Mouse (Mus musculus) heart, embryonic 15.5 days (tissue): ENCODE results near the gene Dnal4. TPM values are rescaled to one million over a fixed set of nuclear protein-coding genes. Genes with fewer than 3 reads are reported as not detected.
"Not testable (repeated sequence)": the region's sequence is repeated elsewhere in the genome, so short reads cannot be mapped to it uniquely, and the experiment has no call there.

ENCODE experiments used
- ATAC-seq: fragments of 200-750 bp; cut with Nextera tagmentation; replicated peaks from 2 replicates; pipeline ENCODE4 v1.8.0; 2017; ENCODE audit warnings: low read depth, moderate TSS enrichment; ENCODE audit not compliant: insufficient number of reproducible peaks, insufficient read depth, low FRiP score
- H3K27ac ChIP-seq: fragments of 300-500 bp; sonication (generic); 2 replicates; pipeline ENCODE4 v1.5.1; 2015; ENCODE audit warnings: mild to moderate bottlenecking, inconsistent platforms
- H3K27me3 ChIP-seq: fragments of 300-500 bp; sonication (generic); 2 replicates; pipeline ENCODE4 v1.6.1; 2015; ENCODE audit warnings: inconsistent platforms
- H3K36me3 ChIP-seq: fragments of 300-500 bp; sonication (generic); 2 replicates; pipeline ENCODE4 v1.6.1; 2015; ENCODE audit warnings: mild to moderate bottlenecking, inconsistent platforms
- H3K4me1 ChIP-seq: fragments of 300-500 bp; sonication (generic); replicated peaks from 2 replicates; pipeline ENCODE4 v1.6.1; 2015; ENCODE audit warnings: inconsistent platforms
- H3K4me2 ChIP-seq: fragments of 300-500 bp; sonication (generic); 2 replicates; pipeline ENCODE4 v1.6.1; 2015; ENCODE audit warnings: inconsistent platforms, mild to moderate bottlenecking, moderate library complexity
- H3K4me3 ChIP-seq: fragments of 300-500 bp; sonication (generic); 2 replicates; pipeline ENCODE4 v1.5.1; 2015; ENCODE audit warnings: mild to moderate bottlenecking, inconsistent platforms
- H3K9ac ChIP-seq: fragments of 300-500 bp; sonication (generic); 2 replicates; pipeline ENCODE4 v1.6.1; 2015; ENCODE audit warnings: mild to moderate bottlenecking, inconsistent platforms
- H3K9me3 ChIP-seq: fragments of 300-500 bp; sonication (generic); replicated peaks from 2 replicates; pipeline ENCODE4 v1.6.1; 2016; ENCODE audit warnings: inconsistent platforms
- WGBS: fragments of 180-500 bp; shearing (Covaris S2); methylation state at CpG from one replicate; pipeline ENCODE4 v1.1.7; 2015; ENCODE audit warnings: mixed read lengths; 5-methylcytosine and 5-hydroxymethylcytosine counted together
- polyA plus RNA-seq: library from polyadenylated mRNA; unstranded; fragments of >200 nt; fragmentation: Nextera tagmentation; extraction: Ambion mirVana; gene quantifications from 2 replicates; pipeline ENCODE4 v1.2.1, GENCODE M21; 2015

Dnal4 gene
- polyA plus RNA-seq = 37.2 and 46.0 TPM in 2 replicates

- H3K27ac ChIP-seq = no peak within 1 kb of the TSS
- H3K4me2 ChIP-seq = no peak within 1 kb of the TSS
- H3K9ac ChIP-seq = no peak within 1 kb of the TSS
- ATAC-seq = no peak
- H3K36me3 ChIP-seq = no peaks in the 10 kb centered on the region
- peaks cover 12% of the 10 kb centered on the region for H3K4me1 ChIP-seq
- no peak within 1 kb of the TSS for H3K4me3 ChIP-seq
- H3K27me3 ChIP-seq = peaks cover 7% of the 10 kb centered on the region; the same call in 1 of the 2 replicates
- no peaks in the 10 kb centered on the region for H3K9me3 ChIP-seq
These were observed at the start of gene Dnal4 for GRCm38 (mm10) chr15:79777749-79778148. Gene Dnal4 (minus strand): TSS chr15:79777849.

- H3K9me3 ChIP-seq = no peaks in the 10 kb centered on the region
- H3K9ac ChIP-seq = no peak overlapping the region
- no peak overlapping the region for H3K27ac ChIP-seq
- no peak overlapping the region for H3K4me2 ChIP-seq
- H3K4me3 ChIP-seq = no peak overlapping the region
- H3K4me1 ChIP-seq = peaks cover 83% of the 10 kb centered on the region
- 87% methylated on average over 14 of the region's 14 CpGs for WGBS
- no peak for ATAC-seq
- peaks cover 20% of the 10 kb centered on the region; the same call in 1 of the 2 replicates for H3K36me3 ChIP-seq
- H3K27me3 ChIP-seq = no peaks in the 10 kb centered on the region
These were observed 49.6 kb upstream of the Dnal4 start for GRCm38 (mm10) chr15:79827061-79827777.

GRCm38 (mm10) chr15:79826221-79826935 lies 48.7 kb upstream of the Dnal4 start:
- Histone ChIP-seq H3K9me3 (no peaks in the 10 kb centered on the region), H3K9ac (no peak overlapping the region), H3K4me3 (no peak overlapping the region), H3K4me1 (peaks cover 77% of the 10 kb centered on the region), H3K27me3 (no peaks in the 10 kb centered on the region), H3K36me3 (peaks cover 16% of the 10 kb centered on the region; the same call in 1 of the 2 replicates), H3K27ac (no peak overlapping the region), H3K4me2 (no peak overlapping the region)
- WGBS = 82% methylated on average over 9 of the region's 9 CpGs
- no peak for ATAC-seq

- H3K4me2 ChIP-seq = no peak overlapping the region
- H3K36me3 ChIP-seq = peaks cover 15% of the 10 kb centered on the region; the same call in 1 of the 2 replicates
- H3K4me3 ChIP-seq = no peak overlapping the region
- WGBS = 62% methylated on average over 14 of the region's 14 CpGs
- H3K9ac ChIP-seq = no peak overlapping the region
- peaks cover 71% of the 10 kb centered on the region for H3K4me1 ChIP-seq
- ATAC-seq = no peak
- no peaks in the 10 kb centered on the region for H3K27me3 ChIP-seq
- H3K27ac ChIP-seq = no peak overlapping the region
- no peaks in the 10 kb centered on the region for H3K9me3 ChIP-seq
These were observed 47.6 kb upstream of the Dnal4 start for GRCm38 (mm10) chr15:79825146-79825825.

- Histone ChIP-seq H3K27me3 (no peaks in the 10 kb centered on the region), H3K9me3 (no peaks in the 10 kb centered on the region), H3K4me3 (no peak overlapping the region), H3K4me1 (peaks cover 56% of the 10 kb centered on the region), H3K4me2 (no peak overlapping the region), H3K27ac (no peak overlapping the region), H3K9ac (no peak overlapping the region), H3K36me3 (peaks cover 15% of the 10 kb centered on the region; the same call in 1 of the 2 replicates)
- no peak for ATAC-seq
- WGBS = 54% methylated on average over 19 of the region's 19 CpGs
These were observed 46.1 kb upstream of the Dnal4 start for GRCm38 (mm10) chr15:79823588-79824280.

GRCm38 (mm10) chr15:79822265-79823199 lies 44.9 kb upstream of the Dnal4 start:
- Histone ChIP-seq H3K36me3 (0 out of 2 replicates have a peak, but pooled peaks cover 5% of the 10 kb centered on the region), H3K9ac (no peak overlapping the region), H3K9me3 (no peaks in the 10 kb centered on the region), H3K27me3 (no peaks in the 10 kb centered on the region), H3K4me3 (no peak overlapping the region), H3K4me2 (no peak overlapping the region), H3K4me1 (peaks cover 44% of the 10 kb centered on the region), H3K27ac (no peak overlapping the region; the same call in 1 of the 2 replicates)
- 0 out of 2 replicates have a peak, but pooled peaks have one; percentile 3 for ATAC-seq
- 47% methylated on average over 13 of the region's 13 CpGs for WGBS

- Histone ChIP-seq H3K27ac (no peak overlapping the region), H3K27me3 (0 out of 2 replicates have a peak, but pooled peaks cover 3% of the 10 kb centered on the region), H3K4me2 (no peak overlapping the region), H3K4me3 (no peak overlapping the region), H3K9ac (no peak overlapping the region), H3K9me3 (no peaks in the 10 kb centered on the region), H3K36me3 (no peaks in the 10 kb centered on the region), H3K4me1 (peaks cover 11% of the 10 kb centered on the region)
- WGBS = 83% methylated on average over 4 of the region's 4 CpGs
- ATAC-seq = no peak
These were observed 40.7 kb upstream of the Dnal4 start for GRCm38 (mm10) chr15:79818325-79818724.

GRCm38 (mm10) chr15:79813666-79814258 lies 36.1 kb upstream of the Dnal4 start:
- H3K27me3 ChIP-seq = peaks cover 19% of the 10 kb centered on the region
- H3K36me3 ChIP-seq = no peaks in the 10 kb centered on the region
- H3K9me3 ChIP-seq = no peaks in the 10 kb centered on the region
- H3K4me1 ChIP-seq = no peaks in the 10 kb centered on the region
- no peak overlapping the region for H3K9ac ChIP-seq
- ATAC-seq = no peak
- WGBS = 45% methylated on average over 8 of the region's 8 CpGs
- H3K4me2 ChIP-seq = no peak overlapping the region
- no peak overlapping the region for H3K4me3 ChIP-seq
- H3K27ac ChIP-seq = no peak overlapping the region

- H3K27me3 ChIP-seq = peaks cover 27% of the 10 kb centered on the region
- H3K9me3 ChIP-seq, H3K27ac ChIP-seq, H3K36me3 ChIP-seq, H3K9ac ChIP-seq, H3K4me2 ChIP-seq, ATAC-seq, H3K4me3 ChIP-seq, H3K4me1 ChIP-seq: not testable (repeated sequence)
- WGBS = 54% methylated on average over 2 of the region's 2 CpGs
These were observed 35.2 kb upstream of the Dnal4 start for GRCm38 (mm10) chr15:79812840-79813239.

GRCm38 (mm10) chr15:79810997-79811396 lies 33.3 kb upstream of the Dnal4 start:
- Histone ChIP-seq H3K9ac (no peak overlapping the region), H3K27me3 (peaks cover 45% of the 10 kb centered on the region), H3K27ac (no peak overlapping the region), H3K9me3 (no peaks in the 10 kb centered on the region), H3K4me1 (no peaks in the 10 kb centered on the region), H3K36me3 (no peaks in the 10 kb centered on the region), H3K4me3 (no peak overlapping the region), H3K4me2 (no peak overlapping the region)
- 63% methylated on average over 4 of the region's 4 CpGs for WGBS
- no peak for ATAC-seq
